Mouse (Mus musculus) neural tube, postnatal 0 days (tissue): ENCODE data around the gene Dhodh. TPM values are rescaled to one million over a fixed set of nuclear protein-coding genes. Genes with fewer than 3 reads are reported as not detected.

Experiments used
- polyA plus RNA-seq: library from polyadenylated mRNA; unstranded; fragments of >200 nt; fragmentation: Nextera tagmentation; extraction: Ambion mirVana; gene quantifications from 2 replicates; pipeline ENCODE4 v1.2.1, GENCODE M21; 2015

The Dhodh gene
- 26.2 and 28.4 TPM in 2 replicates for polyA plus RNA-seq

GRCm38 (mm10) chr8:109608271-109609152, at the start of gene Dhodh:
Gene Dhodh, minus strand, starts transcription at chr8:109608673.

GRCm38 (mm10) chr8:109614243-109615210, 6.1 kb upstream of the Dhodh start, which contains the start of gene Pkd1l3:
Gene Pkd1l3, plus strand, starts transcription at chr8:109614517.

GRCm38 (mm10) chr8:109578900-109579301, 29.6 kb downstream of the Dhodh start, which contains the start of gene Hp:
Gene Hp, minus strand, starts transcription at chr8:109579172.

GRCm38 (mm10) chr8:109565498-109566333, 42.8 kb downstream of the Dhodh start, which contains the start of the genes Dhx38 and Txnl4b:
Gene Dhx38, minus strand, starts transcription at chr8:109565861.
Gene Txnl4b, plus strand, starts transcription at chr8:109565892.

Other genes with a start within 250 kb of the Dhodh start
- gene Pmfbp1, start 114.6 kb downstream of the Dhodh start, polyA plus RNA-seq: 0.72 and 0.75 TPM in 2 replicates
- 9.6 and 9.9 TPM in 2 replicates for gene Dhx38, start 42.8 kb downstream of the Dhodh start, polyA plus RNA-seq
- 32.2 and 32.4 TPM in 2 replicates for gene Txnl4b, start 42.8 kb downstream of the Dhodh start, polyA plus RNA-seq
- gene Hp, start 29.5 kb downstream of the Dhodh start, polyA plus RNA-seq: 0.68 and 1.5 TPM in 2 replicates
- gene Pkd1l3, start 5.8 kb upstream of the Dhodh start, polyA plus RNA-seq: 0.04 and 0.09 TPM in 2 replicates
- gene Ist1, start 84.6 kb upstream of the Dhodh start, polyA plus RNA-seq: 94.0 and 96.8 TPM in 2 replicates
- gene Zfp821, start 96.9 kb upstream of the Dhodh start, polyA plus RNA-seq: 44.2 and 46.4 TPM in 2 replicates
- gene Atxn1l, start 129.1 kb upstream of the Dhodh start, polyA plus RNA-seq: 2.3 and 2.7 TPM in 2 replicates
- gene Ap1g1, start 169.9 kb upstream of the Dhodh start, polyA plus RNA-seq: 31.9 and 32.2 TPM in 2 replicates